Mouse (Mus musculus) spleen, adult 2 months (tissue): ENCODE results near the gene Erc2.

Experiments
- CTCF ChIP-seq: fragments of 200-500 bp; IDR thresholded peaks from 2 replicates; pipeline ENCODE4 v1.5.1; 2011; ENCODE audit warnings: mild to moderate bottlenecking, inconsistent platforms; ENCODE audit not compliant: insufficient read depth, insufficient read length, insufficient replicate concordance; ENCODE audit errors: extremely low read depth
- POLR2A ChIP-seq: fragments of 200-500 bp; IDR thresholded peaks from 2 replicates; pipeline ENCODE4 v1.6.1; 2011; ENCODE audit warnings: low read depth, low read length, inconsistent platforms

- no peak for TF ChIP-seq CTCF
- no peak for TF ChIP-seq POLR2A
These were observed 178.5 kb downstream of the Erc2 start for GRCm38 (mm10) chr14:27800766-27801165.
